Mouse (Mus musculus): ENCODE measurements around the gene Gm42688. TPM values are rescaled to one million over a fixed set of nuclear protein-coding genes. Genes with fewer than 3 reads are reported as not detected.
A peak's percentile ranks its signal among the peaks of the same experiment; 100 is the strongest.

The Gm42688 gene
- total and polyA plus RNA-seq, 2 experiments, result 1.8 to 2.5 TPM

DNA sequence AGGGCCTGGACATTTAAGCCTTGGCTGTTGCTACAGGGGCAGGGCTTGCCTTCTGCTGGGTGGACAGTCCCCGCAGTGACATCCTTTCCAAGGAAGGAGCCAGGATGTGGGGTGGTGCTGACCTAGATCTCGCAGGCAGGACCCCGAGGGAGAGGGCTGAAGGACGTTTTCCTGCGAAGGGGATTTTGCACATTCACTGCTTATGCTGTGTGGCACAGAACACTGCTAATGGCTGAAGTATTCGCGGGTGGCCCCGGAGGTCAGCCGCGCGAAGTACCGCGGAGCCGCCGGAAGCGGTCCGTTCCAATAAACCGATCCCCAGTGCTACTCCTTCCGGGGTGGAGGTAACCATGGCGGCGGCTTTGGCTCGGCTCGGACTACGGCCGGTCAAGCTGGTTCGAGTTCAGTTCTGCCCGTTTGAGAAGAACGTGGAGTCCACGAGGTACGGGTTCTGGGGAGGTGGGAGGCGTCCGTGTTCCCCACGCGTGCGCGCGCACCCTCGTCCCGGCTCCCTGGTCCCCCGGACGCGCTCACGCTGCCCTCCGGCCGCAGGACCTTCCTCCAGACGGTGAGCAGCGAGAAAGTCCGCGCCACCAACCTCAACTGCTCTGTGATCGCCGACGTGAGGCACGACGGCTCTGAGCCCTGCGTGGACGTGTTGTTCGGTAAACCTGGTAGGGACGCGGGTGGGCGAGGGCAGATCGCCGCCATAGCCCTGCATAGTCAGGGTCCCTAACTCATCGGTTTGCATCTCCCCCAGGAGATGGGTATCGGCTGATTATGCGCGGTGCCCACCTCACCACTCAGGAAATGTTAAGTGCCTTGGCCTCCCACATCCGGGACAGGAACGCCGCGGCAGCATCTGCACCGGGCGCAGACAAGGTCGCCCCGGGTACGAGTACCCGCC is 7.6 kb downstream of the Gm42688 start, which contains the start of gene Mrpl53:
Mrpl53 (plus strand) TSS at position 279 of the 907 bp plus-strand sequence.
- Histone ChIP-seq H3K79me2 (ENCODE audit: control insufficient read depth, insufficient read depth, low read length) (peaks cover 3% of the 10 kb centered on the region; the same call in 1 of the 2 replicates), H3K27me3 (ENCODE audit: control insufficient read depth, insufficient read depth, low read length) (no peaks in the 10 kb centered on the region), H3K27ac (replicated peaks; ENCODE audit: insufficient read depth, low read depth, low read length) (peak within 1 kb of the TSS; percentile 88), H3K36me3 (ENCODE audit: control insufficient read depth, insufficient read depth, low read length) (no peaks in the 10 kb centered on the region), H3K9ac (ENCODE audit: low read depth, low read length) (peak within 1 kb of the TSS; percentile 97), H3K4me1 (ENCODE audit: control insufficient read depth, insufficient read depth, low read length) (peaks cover 17% of the 10 kb centered on the region), H3K4me3 (ENCODE audit: insufficient read depth, low read depth, low read length) (peak within 1 kb of the TSS; percentile 86)
- WGBS, result under 1% methylated on average over 76 of the region's 76 CpGs
- TF ChIP-seq CTCF (IDR thresholded peaks at IDR 0.05; ENCODE audit: low read depth, low read length), result no peak
- TF ChIP-seq POLR2A (IDR thresholded peaks at IDR 0.05; ENCODE audit: extremely low read depth, insufficient read depth, low read length), result peak; percentile 58; the same call in 1 of the 2 replicates
- peak; percentile 67 for DNase-seq (ENCODE audit: extremely low read depth, low read depth, low spot score)

GRCm38 (mm10) chr6:83111510-83112136 is 10.2 kb downstream of the Gm42688 start:
- TF ChIP-seq POLR2A (IDR thresholded peaks at IDR 0.05; ENCODE audit: extremely low read depth, insufficient read depth, low read length), result no peak
- TF ChIP-seq CTCF (IDR thresholded peaks at IDR 0.05; ENCODE audit: low read depth, low read length), result no peak
- no peak for DNase-seq (ENCODE audit: extremely low read depth, low read depth, low spot score)
- Histone ChIP-seq H3K4me1 (ENCODE audit: control insufficient read depth, insufficient read depth, low read length) (peaks cover 23% of the 10 kb centered on the region), H3K79me2 (ENCODE audit: control insufficient read depth, insufficient read depth, low read length) (peaks cover 7% of the 10 kb centered on the region; the same call in 1 of the 2 replicates), H3K4me3 (ENCODE audit: insufficient read depth, low read depth, low read length) (no peak overlapping the region), H3K27ac (replicated peaks; ENCODE audit: insufficient read depth, low read depth, low read length) (no peak overlapping the region), H3K36me3 (ENCODE audit: control insufficient read depth, insufficient read depth, low read length) (no peaks in the 10 kb centered on the region), H3K9ac (ENCODE audit: low read depth, low read length) (no peak overlapping the region), H3K27me3 (ENCODE audit: control insufficient read depth, insufficient read depth, low read length) (no peaks in the 10 kb centered on the region)
- 91% methylated on average over 4 of the region's 4 CpGs for WGBS

DNA sequence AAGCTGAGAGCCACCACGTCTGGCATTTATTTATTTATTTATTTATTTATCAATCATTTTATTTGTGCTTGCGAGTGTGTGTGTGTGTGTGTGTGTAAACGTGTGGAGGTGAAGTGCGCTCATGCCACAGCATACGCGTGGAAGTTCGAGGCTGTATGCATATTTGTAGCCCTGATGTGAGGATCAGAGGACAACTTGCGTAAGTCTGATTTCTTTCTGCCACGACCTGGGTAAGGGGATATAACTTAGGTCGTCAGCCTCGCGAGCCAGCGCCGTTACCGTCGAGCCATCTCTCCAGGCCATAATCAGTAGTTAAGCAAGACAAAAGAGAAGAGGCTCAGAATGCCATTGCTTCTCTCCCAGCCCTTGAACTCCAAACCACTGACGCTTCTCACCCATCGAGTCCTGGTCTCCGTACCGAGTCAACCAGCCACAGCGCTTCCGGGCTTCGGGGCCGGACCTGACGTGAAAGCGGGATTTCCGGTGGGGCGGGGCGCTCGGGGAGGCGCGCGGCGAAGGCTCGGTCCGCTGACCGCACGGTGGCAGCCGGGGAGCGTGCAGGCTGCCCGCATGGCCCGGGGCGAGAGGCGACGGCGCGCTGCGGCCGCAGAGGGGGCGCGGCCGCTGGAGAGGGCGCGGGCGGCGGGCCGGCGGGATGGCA is 13.7 kb downstream of the Gm42688 start, which contains the start of gene Mogs:
Mogs (plus strand) TSS at position 486 of the 661 bp plus-strand sequence.
- peak within 1 kb of the TSS; percentile 93 for H3K4me3 ChIP-seq (ENCODE audit: insufficient read depth, low read depth, low read length)
- WGBS, result under 1% methylated on average over 52 of the region's 58 CpGs
- no peaks in the 10 kb centered on the region for H3K36me3 ChIP-seq (ENCODE audit: control insufficient read depth, insufficient read depth, low read length)
- H3K9ac ChIP-seq (ENCODE audit: low read depth, low read length), result peak within 1 kb of the TSS; percentile 93
- TF ChIP-seq POLR2A (IDR thresholded peaks at IDR 0.05; ENCODE audit: extremely low read depth, insufficient read depth, low read length) (peak; percentile 88), CTCF (IDR thresholded peaks at IDR 0.05; ENCODE audit: low read depth, low read length) (peak; percentile 62)
- no peaks in the 10 kb centered on the region for H3K27me3 ChIP-seq (ENCODE audit: control insufficient read depth, insufficient read depth, low read length)
- H3K4me1 ChIP-seq (ENCODE audit: control insufficient read depth, insufficient read depth, low read length), result peaks cover 17% of the 10 kb centered on the region
- peak; percentile 81 for DNase-seq (ENCODE audit: extremely low read depth, low read depth, low spot score)
- peaks cover 4% of the 10 kb centered on the region; the same call in 1 of the 2 replicates for H3K79me2 ChIP-seq (ENCODE audit: control insufficient read depth, insufficient read depth, low read length)
- H3K27ac ChIP-seq (replicated peaks; ENCODE audit: insufficient read depth, low read depth, low read length), result peak within 1 kb of the TSS; percentile 98

GRCm38 (mm10) chr6:83115682-83116372 is 14.4 kb downstream of the Gm42688 start:
- no peaks in the 10 kb centered on the region for H3K27me3 ChIP-seq (ENCODE audit: control insufficient read depth, insufficient read depth, low read length)
- no peaks in the 10 kb centered on the region for H3K36me3 ChIP-seq (ENCODE audit: control insufficient read depth, insufficient read depth, low read length)
- no peak for TF ChIP-seq POLR2A (IDR thresholded peaks at IDR 0.05; ENCODE audit: extremely low read depth, insufficient read depth, low read length)
- no peak for TF ChIP-seq CTCF (IDR thresholded peaks at IDR 0.05; ENCODE audit: low read depth, low read length)
- H3K27ac ChIP-seq (replicated peaks; ENCODE audit: insufficient read depth, low read depth, low read length), result peak overlapping the region; percentile 32
- peak overlapping the region; percentile 93 for H3K9ac ChIP-seq (ENCODE audit: low read depth, low read length)
- no peak for DNase-seq (ENCODE audit: extremely low read depth, low read depth, low spot score)
- H3K4me1 ChIP-seq (ENCODE audit: control insufficient read depth, insufficient read depth, low read length), result peaks cover 20% of the 10 kb centered on the region
- peaks cover 4% of the 10 kb centered on the region; the same call in 1 of the 2 replicates for H3K79me2 ChIP-seq (ENCODE audit: control insufficient read depth, insufficient read depth, low read length)
- H3K4me3 ChIP-seq (ENCODE audit: insufficient read depth, low read depth, low read length), result peak overlapping the region; percentile 93
- WGBS, result 2% methylated on average over 47 of the region's 48 CpGs

All from liver, adult 2 months (tissue).